Mouse (Mus musculus): ENCODE measurements at regions not wholly inside any gene's neighbourhood (a gene's known extent, or its start where the extent isn't known, plus 50 kb on each side); places are given as distances from the start of the nearest gene placed in this dataset.

- no peaks in the 10 kb centered on the region for H3K4me1 ChIP-seq (ENCODE audit: control insufficient read depth, insufficient read depth, low read length)
- WGBS = 90% methylated on average over 7 of the region's 7 CpGs
- no peak overlapping the region for H3K27ac ChIP-seq (ENCODE audit: low read length)
- H3K9ac ChIP-seq (ENCODE audit: low read depth, low read length) = no peak overlapping the region
- H3K4me2 ChIP-seq (ENCODE audit: low read length) = no peak overlapping the region
- no peak for ATAC-seq
- H3K4me3 ChIP-seq (ENCODE audit: low read depth, low read length) = no peak overlapping the region
- H3K36me3 ChIP-seq (ENCODE audit: control insufficient read depth, insufficient read depth, low read length) = no peaks in the 10 kb centered on the region
- H3K27me3 ChIP-seq (ENCODE audit: control insufficient read depth, insufficient read depth, low read depth, low read length) = no peaks in the 10 kb centered on the region
- no peaks in the 10 kb centered on the region for H3K9me3 ChIP-seq (replicated peaks; ENCODE audit: control insufficient read depth, low read length, poor library complexity, severe bottlenecking)
Observed at GRCm38 (mm10) chr2:51033881-51034280, 115.0 kb downstream of the Rnd3 start.

DNA sequence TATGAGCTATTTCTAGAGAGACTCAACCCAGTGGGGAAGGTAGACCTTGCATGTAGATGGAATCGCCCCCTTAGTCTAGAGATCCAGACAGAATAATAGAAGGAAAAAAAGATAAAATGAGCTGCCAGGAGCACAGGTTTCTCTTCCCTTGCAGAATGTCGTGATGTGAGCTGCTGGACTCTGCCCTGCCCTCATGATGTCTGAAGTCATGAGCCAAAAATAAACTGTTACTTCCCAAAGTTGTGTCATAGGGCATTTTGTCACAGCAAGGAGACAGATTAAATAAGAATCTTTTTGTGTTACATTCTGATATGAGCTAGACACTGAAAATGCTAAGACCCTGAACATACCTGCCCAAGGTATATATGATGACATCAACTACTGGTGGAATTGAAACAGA, 126.4 kb downstream of the Rnd3 start:
- no peak overlapping the region for H3K9ac ChIP-seq (ENCODE audit: low read depth, low read length)
- H3K4me1 ChIP-seq (ENCODE audit: control insufficient read depth, insufficient read depth, low read length) = no peaks in the 10 kb centered on the region
- ATAC-seq = no peak
- no peak overlapping the region for H3K27ac ChIP-seq (ENCODE audit: low read length)
- H3K9me3 ChIP-seq (replicated peaks; ENCODE audit: control insufficient read depth, low read length, poor library complexity, severe bottlenecking) = no peaks in the 10 kb centered on the region
- no peaks in the 10 kb centered on the region for H3K36me3 ChIP-seq (ENCODE audit: control insufficient read depth, insufficient read depth, low read length)
- 73% methylated on average over 2 of the region's 2 CpGs for WGBS
- no peaks in the 10 kb centered on the region for H3K27me3 ChIP-seq (ENCODE audit: control insufficient read depth, insufficient read depth, low read depth, low read length)
- H3K4me3 ChIP-seq (ENCODE audit: low read depth, low read length) = no peak overlapping the region
- no peak overlapping the region for H3K4me2 ChIP-seq (ENCODE audit: low read length)

DNA sequence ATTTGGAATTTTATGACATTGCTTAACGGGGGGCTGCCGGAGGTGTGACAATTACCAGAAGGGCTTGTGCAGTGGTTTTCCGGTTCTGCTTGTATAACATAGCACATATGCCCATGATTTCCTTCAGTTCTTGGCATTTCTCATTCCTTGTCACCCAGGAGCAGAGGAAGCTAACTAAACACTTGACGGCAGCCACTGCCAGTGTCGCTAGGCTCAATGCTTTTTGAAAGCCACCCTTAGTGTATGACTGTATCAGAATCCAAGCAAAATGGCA, 132.8 kb downstream of the Rnd3 start:
- H3K27ac ChIP-seq (ENCODE audit: low read length) = no peak overlapping the region
- H3K36me3 ChIP-seq (ENCODE audit: control insufficient read depth, insufficient read depth, low read length) = no peaks in the 10 kb centered on the region
- no peaks in the 10 kb centered on the region for H3K27me3 ChIP-seq (ENCODE audit: control insufficient read depth, insufficient read depth, low read depth, low read length)
- H3K4me2 ChIP-seq (ENCODE audit: low read length) = no peak overlapping the region
- no peak for ATAC-seq
- H3K9ac ChIP-seq (ENCODE audit: low read depth, low read length) = no peak overlapping the region
- H3K9me3 ChIP-seq (replicated peaks; ENCODE audit: control insufficient read depth, low read length, poor library complexity, severe bottlenecking) = no peaks in the 10 kb centered on the region
- H3K4me1 ChIP-seq (ENCODE audit: control insufficient read depth, insufficient read depth, low read length) = no peaks in the 10 kb centered on the region
- H3K4me3 ChIP-seq (ENCODE audit: low read depth, low read length) = no peak overlapping the region
- WGBS = 80% methylated on average over 5 of the region's 5 CpGs

GRCm38 (mm10) chr2:51015360-51016128, 133.4 kb downstream of the Rnd3 start:
- ATAC-seq = no peak
- H3K4me3 ChIP-seq (ENCODE audit: low read depth, low read length) = no peak overlapping the region
- H3K36me3 ChIP-seq (ENCODE audit: control insufficient read depth, insufficient read depth, low read length) = no peaks in the 10 kb centered on the region
- no peaks in the 10 kb centered on the region for H3K4me1 ChIP-seq (ENCODE audit: control insufficient read depth, insufficient read depth, low read length)
- no peaks in the 10 kb centered on the region for H3K27me3 ChIP-seq (ENCODE audit: control insufficient read depth, insufficient read depth, low read depth, low read length)
- no peak overlapping the region for H3K4me2 ChIP-seq (ENCODE audit: low read length)
- H3K27ac ChIP-seq (ENCODE audit: low read length) = no peak overlapping the region
- no peak overlapping the region for H3K9ac ChIP-seq (ENCODE audit: low read depth, low read length)
- 68% methylated on average over 7 of the region's 7 CpGs for WGBS
- H3K9me3 ChIP-seq (replicated peaks; ENCODE audit: control insufficient read depth, low read length, poor library complexity, severe bottlenecking) = no peaks in the 10 kb centered on the region

- Histone ChIP-seq H3K36me3 (ENCODE audit: control insufficient read depth, insufficient read depth, low read length) (no peaks in the 10 kb centered on the region), H3K4me1 (ENCODE audit: control insufficient read depth, insufficient read depth, low read length) (no peaks in the 10 kb centered on the region), H3K9ac (ENCODE audit: low read depth, low read length) (no peak overlapping the region), H3K27ac (ENCODE audit: low read length) (no peak overlapping the region), H3K9me3 (replicated peaks; ENCODE audit: control insufficient read depth, low read length, poor library complexity, severe bottlenecking) (no peaks in the 10 kb centered on the region), H3K4me3 (ENCODE audit: low read depth, low read length) (no peak overlapping the region), H3K4me2 (ENCODE audit: low read length) (no peak overlapping the region), H3K27me3 (ENCODE audit: control insufficient read depth, insufficient read depth, low read depth, low read length) (no peaks in the 10 kb centered on the region)
- no peak for ATAC-seq
Observed at GRCm38 (mm10) chr2:51014232-51014631, 134.7 kb downstream of the Rnd3 start.

DNA sequence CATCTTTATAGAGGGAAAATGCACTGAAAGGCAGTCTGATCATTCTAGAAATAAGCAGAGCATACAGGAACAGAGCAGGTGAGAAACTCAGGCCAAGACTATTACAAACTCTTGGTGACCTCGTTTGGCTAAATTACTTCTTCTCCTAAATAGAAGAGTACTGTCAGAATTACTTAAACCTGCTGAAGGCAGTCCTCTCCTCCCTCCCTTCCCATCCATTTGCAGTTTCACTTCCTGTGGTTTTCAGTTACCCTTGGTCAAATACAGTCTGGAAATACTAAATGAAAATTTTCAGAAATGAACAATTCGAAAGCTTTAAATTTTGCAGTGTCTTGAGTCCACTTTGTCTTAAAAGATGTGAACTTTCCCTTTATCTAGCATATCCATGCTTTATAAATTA, 135.8 kb downstream of the Rnd3 start:
- WGBS = 73% methylated on average over 2 of the region's 2 CpGs
- no peak for ATAC-seq
- Histone ChIP-seq H3K36me3 (ENCODE audit: control insufficient read depth, insufficient read depth, low read length) (no peaks in the 10 kb centered on the region), H3K9me3 (replicated peaks; ENCODE audit: control insufficient read depth, low read length, poor library complexity, severe bottlenecking) (no peaks in the 10 kb centered on the region), H3K27ac (ENCODE audit: low read length) (no peak overlapping the region), H3K27me3 (ENCODE audit: control insufficient read depth, insufficient read depth, low read depth, low read length) (no peaks in the 10 kb centered on the region), H3K4me1 (ENCODE audit: control insufficient read depth, insufficient read depth, low read length) (no peaks in the 10 kb centered on the region), H3K9ac (ENCODE audit: low read depth, low read length) (no peak overlapping the region), H3K4me3 (ENCODE audit: low read depth, low read length) (no peak overlapping the region), H3K4me2 (ENCODE audit: low read length) (no peak overlapping the region)

DNA sequence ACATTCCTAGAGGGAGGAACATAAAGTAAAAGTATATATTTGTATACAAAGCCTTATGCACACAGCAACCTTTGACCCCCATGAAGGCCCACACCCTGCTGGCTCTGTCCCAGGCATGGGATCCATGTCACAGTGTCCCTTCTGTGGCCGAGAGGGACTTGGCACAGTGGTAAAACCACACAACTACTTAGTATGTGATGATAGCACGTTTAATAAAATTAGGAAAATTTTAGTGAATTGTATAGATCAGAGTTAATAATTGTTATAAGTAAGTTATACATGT, 140.7 kb downstream of the Rnd3 start:
- WGBS = 42% methylated on average over 2 of the region's 2 CpGs
- H3K4me3 ChIP-seq (ENCODE audit: low read depth, low read length) = no peak overlapping the region
- no peaks in the 10 kb centered on the region for H3K9me3 ChIP-seq (replicated peaks; ENCODE audit: control insufficient read depth, low read length, poor library complexity, severe bottlenecking)
- no peak overlapping the region for H3K27ac ChIP-seq (ENCODE audit: low read length)
- H3K4me1 ChIP-seq (ENCODE audit: control insufficient read depth, insufficient read depth, low read length) = peaks cover 6% of the 10 kb centered on the region
- H3K27me3 ChIP-seq (ENCODE audit: control insufficient read depth, insufficient read depth, low read depth, low read length) = no peaks in the 10 kb centered on the region
- H3K9ac ChIP-seq (ENCODE audit: low read depth, low read length) = no peak overlapping the region
- no peak for ATAC-seq
- H3K36me3 ChIP-seq (ENCODE audit: control insufficient read depth, insufficient read depth, low read length) = no peaks in the 10 kb centered on the region
- H3K4me2 ChIP-seq (ENCODE audit: low read length) = no peak overlapping the region

DNA sequence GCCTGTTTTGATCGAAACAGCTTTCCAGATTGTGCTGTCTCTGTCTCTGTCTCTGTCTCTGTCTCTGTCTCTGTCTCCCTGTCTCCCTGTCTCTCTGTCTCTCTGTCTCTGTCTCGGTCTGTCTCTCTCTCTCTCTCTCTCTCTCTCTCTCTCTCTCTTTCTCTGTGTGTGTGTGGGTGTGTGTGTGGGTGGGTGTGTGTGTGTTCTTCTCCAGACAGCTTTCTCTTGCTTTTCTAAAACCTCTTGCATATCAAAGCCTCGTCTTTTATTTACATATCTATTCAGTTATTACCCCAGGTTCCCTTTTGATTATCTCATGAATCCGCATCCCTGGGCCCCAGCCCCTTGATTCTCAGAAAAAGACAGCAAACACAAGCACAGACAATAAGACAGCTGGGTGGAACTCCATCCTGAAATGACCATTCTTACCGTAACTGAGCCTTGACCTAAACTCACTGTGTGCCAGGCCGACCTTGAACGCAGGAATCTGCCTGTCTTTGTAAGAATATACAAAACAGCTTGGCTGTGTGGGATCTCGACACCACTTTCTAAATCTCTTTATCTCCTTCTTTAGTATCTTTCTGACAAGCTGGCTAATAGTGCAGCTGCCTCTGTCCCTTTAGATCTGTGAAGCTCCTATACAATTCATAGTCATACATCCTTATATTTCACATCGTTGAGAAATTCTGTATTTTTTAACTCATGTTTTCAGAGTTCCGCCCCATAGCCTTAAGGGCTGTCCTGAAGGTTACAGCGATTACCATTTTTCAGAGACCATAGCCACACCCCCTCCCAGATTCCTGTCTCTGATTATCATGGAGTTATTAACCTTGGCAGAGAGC, 141.3 kb downstream of the Rnd3 start:
- no peak for ATAC-seq
- no peaks in the 10 kb centered on the region for H3K9me3 ChIP-seq (replicated peaks; ENCODE audit: control insufficient read depth, low read length, poor library complexity, severe bottlenecking)
- no peak overlapping the region for H3K9ac ChIP-seq (ENCODE audit: low read depth, low read length)
- no peak overlapping the region for H3K4me3 ChIP-seq (ENCODE audit: low read depth, low read length)
- 20% methylated on average over 11 of the region's 11 CpGs for WGBS
- H3K4me1 ChIP-seq (ENCODE audit: control insufficient read depth, insufficient read depth, low read length) = peaks cover 6% of the 10 kb centered on the region
- H3K27ac ChIP-seq (ENCODE audit: low read length) = no peak overlapping the region
- no peaks in the 10 kb centered on the region for H3K36me3 ChIP-seq (ENCODE audit: control insufficient read depth, insufficient read depth, low read length)
- H3K27me3 ChIP-seq (ENCODE audit: control insufficient read depth, insufficient read depth, low read depth, low read length) = no peaks in the 10 kb centered on the region
- no peak overlapping the region for H3K4me2 ChIP-seq (ENCODE audit: low read length)

- no peak for ATAC-seq
- Histone ChIP-seq H3K9me3 (replicated peaks; ENCODE audit: control insufficient read depth, low read length, poor library complexity, severe bottlenecking) (no peaks in the 10 kb centered on the region), H3K27ac (ENCODE audit: low read length) (no peak overlapping the region), H3K27me3 (ENCODE audit: control insufficient read depth, insufficient read depth, low read depth, low read length) (no peaks in the 10 kb centered on the region), H3K9ac (ENCODE audit: low read depth, low read length) (no peak overlapping the region), H3K4me3 (ENCODE audit: low read depth, low read length) (no peak overlapping the region), H3K36me3 (ENCODE audit: control insufficient read depth, insufficient read depth, low read length) (no peaks in the 10 kb centered on the region), H3K4me1 (ENCODE audit: control insufficient read depth, insufficient read depth, low read length) (peaks cover 6% of the 10 kb centered on the region), H3K4me2 (ENCODE audit: low read length) (no peak overlapping the region)
- WGBS = 57% methylated on average over 3 of the region's 3 CpGs
Observed at GRCm38 (mm10) chr2:51006818-51007217, 142.1 kb downstream of the Rnd3 start.
